Mouse (Mus musculus) ES-E14 (cell line): ENCODE results near the gene Tnfrsf9.

Experiments
- CHD2 ChIP-seq: IDR thresholded peaks from 2 replicates; pipeline ENCODE4 v1.6.1; 2014; ENCODE audit warnings: mild to moderate bottlenecking, low read depth, low read length, inconsistent platforms
- HCFC1 ChIP-seq: IDR thresholded peaks from 2 replicates; pipeline ENCODE4 v1.6.1; 2012; ENCODE audit warnings: low read length, inconsistent platforms, borderline replicate concordance; ENCODE audit not compliant: insufficient read depth

- TF ChIP-seq CHD2 (no peak), HCFC1 (no peak)
Observed at GRCm38 (mm10) chr4:150979455-150979854, 65.1 kb downstream of the Tnfrsf9 start.
